Mouse (Mus musculus) gastrocnemius, adult 2 months (tissue): ENCODE measurements around the gene Pld2. TPM values are rescaled to one million over a fixed set of nuclear protein-coding genes. Genes with fewer than 3 reads are reported as not detected.
A peak's percentile ranks its signal among the peaks of the same experiment; 100 is the strongest.

ENCODE experiments used
- DNase-seq: peaks from one replicate; pipeline ENCODE4 v3.0.0; 2022
- H3K27ac ChIP-seq: fragments of 200-600 bp; 2 replicates; pipeline ENCODE4 v1.8.1; 2022; ENCODE audit warnings: mild to moderate bottlenecking
- H3K4me3 ChIP-seq: fragments of 200-600 bp; 2 replicates; pipeline ENCODE4 v1.8.1; 2022; ENCODE audit warnings: mild to moderate bottlenecking, moderate library complexity
- CTCF ChIP-seq: fragments of 200-600 bp; IDR thresholded peaks from 2 replicates; pipeline ENCODE4 v1.8.1; 2022; ENCODE audit warnings: antibody characterized with exemption, mild to moderate bottlenecking, moderate library complexity
- intact Hi-C: fragments of 180-260 bp; cut with DNase I; formaldehyde crosslinking; loops from one replicate; pipeline ENCODE4 v1.15.1; 2025
- total RNA-seq, 2 experiments: library from RNA; stranded (reverse); gene quantifications; 2 replicates each; pipeline ENCODE4 v1.2.3; 2021

Gene Pld2
- total RNA-seq, 2 experiments from 2014 or later = 15.8 to 18.2 TPM

GRCm38 (mm10) chr11:70583775-70584174, 43.9 kb downstream of the Pld2 start:
- DNase-seq = no peak
- no peak overlapping the region for H3K4me3 ChIP-seq
- peak overlapping the region; percentile 57; the same call in 1 of the 2 replicates for H3K27ac ChIP-seq
- intact Hi-C loops = no loop called here
- no peak for TF ChIP-seq CTCF

GRCm38 (mm10) chr11:70585457-70585856, 45.6 kb downstream of the Pld2 start:
- no peak for TF ChIP-seq CTCF
- peak; percentile 84 for DNase-seq
- intact Hi-C loops = no loop called here
- H3K4me3 ChIP-seq = peak overlapping the region; percentile 15; the same call in 1 of the 2 replicates
- peak overlapping the region; percentile 79 for H3K27ac ChIP-seq

- H3K4me3 ChIP-seq = no peak overlapping the region
- DNase-seq = no peak
- no peak for TF ChIP-seq CTCF
- intact Hi-C loops = no loop called here
- peak overlapping the region; percentile 79 for H3K27ac ChIP-seq
Measured at GRCm38 (mm10) chr11:70586261-70586660, 46.4 kb downstream of the Pld2 start.

- H3K27ac ChIP-seq = peak overlapping the region; percentile 79
- no peak for TF ChIP-seq CTCF
- intact Hi-C loops = no loop called here
- H3K4me3 ChIP-seq = no peak overlapping the region
- no peak for DNase-seq
Measured at GRCm38 (mm10) chr11:70586954-70587353, 47.1 kb downstream of the Pld2 start.

- no peak for DNase-seq
- TF ChIP-seq CTCF = no peak
- intact Hi-C loops = no loop called here
- Histone ChIP-seq H3K27ac (no peak overlapping the region), H3K4me3 (no peak overlapping the region)
Measured at GRCm38 (mm10) chr11:70591733-70592132, 51.9 kb downstream of the Pld2 start.

GRCm38 (mm10) chr11:70594253-70594989, 54.6 kb downstream of the Pld2 start:
- intact Hi-C loops = no loop called here
- no peak overlapping the region for H3K4me3 ChIP-seq
- TF ChIP-seq CTCF = no peak
- DNase-seq = peak; percentile 33
- peak overlapping the region; percentile 61 for H3K27ac ChIP-seq

GRCm38 (mm10) chr11:70595638-70596037, 55.8 kb downstream of the Pld2 start:
- no peak for TF ChIP-seq CTCF
- DNase-seq = peak; percentile 12
- H3K4me3 ChIP-seq = no peak overlapping the region
- peak overlapping the region; percentile 61 for H3K27ac ChIP-seq
- intact Hi-C loops = no loop called here

GRCm38 (mm10) chr11:70596094-70596493, 56.2 kb downstream of the Pld2 start:
- DNase-seq = no peak
- intact Hi-C loops = no loop called here
- Histone ChIP-seq H3K4me3 (no peak overlapping the region), H3K27ac (peak overlapping the region; percentile 61)
- no peak for TF ChIP-seq CTCF

GRCm38 (mm10) chr11:70597301-70597700, 57.4 kb downstream of the Pld2 start:
- H3K27ac ChIP-seq = peak overlapping the region; percentile 20; the same call in 1 of the 2 replicates
- no peak for TF ChIP-seq CTCF
- no peak overlapping the region for H3K4me3 ChIP-seq
- intact Hi-C loops = no loop called here
- DNase-seq = no peak

- intact Hi-C loops = no loop called here
- TF ChIP-seq CTCF = no peak
- no peak for DNase-seq
- Histone ChIP-seq H3K4me3 (no peak overlapping the region), H3K27ac (no peak overlapping the region)
Measured at GRCm38 (mm10) chr11:70598451-70598953, 58.6 kb downstream of the Pld2 start.

- Histone ChIP-seq H3K4me3 (no peak overlapping the region), H3K27ac (no peak overlapping the region)
- peak; percentile 79 for DNase-seq
- TF ChIP-seq CTCF = peak; percentile 96
- intact Hi-C loops = loop anchor here (1.0 to 10.0 kb wide), 3 partner anchors 68 to 170 kb away; partner anchors contain the start of gene Arrb2
Measured at GRCm38 (mm10) chr11:70605024-70605566, 65.2 kb downstream of the Pld2 start.

GRCm38 (mm10) chr11:70606717-70607116, 66.9 kb downstream of the Pld2 start:
- intact Hi-C loops = loop anchor here (5.0 to 10.0 kb wide), 2 partner anchors 69 to 172 kb away; partner anchors contain the start of gene Arrb2
- H3K4me3 ChIP-seq = no peak overlapping the region
- no peak overlapping the region for H3K27ac ChIP-seq
- TF ChIP-seq CTCF = no peak
- no peak for DNase-seq

GRCm38 (mm10) chr11:70607611-70608010, 67.7 kb downstream of the Pld2 start:
- intact Hi-C loops = loop anchor here (5.0 to 10.0 kb wide), 2 partner anchors 70 to 173 kb away; partner anchors contain the start of gene Arrb2
- no peak for DNase-seq
- Histone ChIP-seq H3K4me3 (no peak overlapping the region), H3K27ac (no peak overlapping the region)
- TF ChIP-seq CTCF = no peak

Other genes with a start within 250 kb of the Pld2 start
- not detected for gene Alox12e, start 217.4 kb upstream of the Pld2 start, total RNA-seq
- under 1 TPM in 1 of 2 experiments, not detected in 1; 0.17 TPM for gene Alox15, start 188.0 kb upstream of the Pld2 start, total RNA-seq
- 10 to 100 TPM; 18.5 to 18.7 TPM for gene Pelp1, start 130.0 kb upstream of the Pld2 start, total RNA-seq
- 1 to 10 TPM; 8.3 to 8.4 TPM for gene Arrb2, start 107.4 kb upstream of the Pld2 start, total RNA-seq
- 1 to 10 TPM; 4.9 to 6.4 TPM for gene Med11, start 88.1 kb upstream of the Pld2 start, total RNA-seq
- under 1 TPM in 1 of 2 experiments, not detected in 1; 0.75 TPM for gene Zmynd15, start 80.6 kb upstream of the Pld2 start, total RNA-seq
- 1 to 10 TPM; 1.2 to 1.4 TPM for gene Cxcl16, start 80.1 kb upstream of the Pld2 start, total RNA-seq
- gene Tm4sf5, start 34.8 kb upstream of the Pld2 start, total RNA-seq = not detected
- not detected for gene Vmo1, start 25.4 kb upstream of the Pld2 start, total RNA-seq
- not detected for gene Gltpd2, start 20.9 kb upstream of the Pld2 start, total RNA-seq
- gene Psmb6, start 14.7 kb upstream of the Pld2 start, total RNA-seq = 100 to 1,000 TPM; 229 to 241 TPM
- gene Gm40193, start 7.1 kb upstream of the Pld2 start, total RNA-seq = not detected
- gene Mink1, start 22.8 kb downstream of the Pld2 start, total RNA-seq = 10 to 100 TPM; 33.7 to 34.7 TPM
- not detected for gene 4930544D05Rik, start 75.8 kb downstream of the Pld2 start, total RNA-seq
- gene Chrne, start 79.2 kb downstream of the Pld2 start, total RNA-seq = 10 to 100 TPM; 11.0 to 18.4 TPM
- gene Gp1ba, start 99.1 kb downstream of the Pld2 start, total RNA-seq = not detected
- gene Rnf167, start 107.2 kb downstream of the Pld2 start, total RNA-seq = 10 to 100 TPM; 35.0 to 38.4 TPM
- gene Slc25a11, start 107.4 kb downstream of the Pld2 start, total RNA-seq = 100 to 1,000 TPM; 264 to 408 TPM
- 100 to 1,000 TPM; 252 to 257 TPM for gene Pfn1, start 114.6 kb downstream of the Pld2 start, total RNA-seq
- 1,000 to 10,000 TPM; 7,153 to 7,488 TPM for gene Eno3, start 117.1 kb downstream of the Pld2 start, total RNA-seq
- 10 to 100 TPM; 86.3 to 86.4 TPM for gene Spag7, start 129.4 kb downstream of the Pld2 start, total RNA-seq
- gene Camta2, start 148.0 kb downstream of the Pld2 start, total RNA-seq = 10 to 100 TPM; 39.6 to 44.9 TPM
- gene Inca1, start 160.1 kb downstream of the Pld2 start, total RNA-seq = 1 to 10 TPM; 3.8 to 5.7 TPM
- gene Kif1c, start 160.5 kb downstream of the Pld2 start, total RNA-seq = 100 to 1,000 TPM; 579 to 631 TPM
- 10 to 100 TPM; 10.7 to 10.8 TPM for gene Zfp3, start 224.1 kb downstream of the Pld2 start, total RNA-seq